Mouse (Mus musculus) layer of hippocampus, adult 11-12 months (tissue): ENCODE measurements around the gene Rasa4.
A peak's percentile ranks its signal among the peaks of the same experiment; 100 is the strongest.
"Not testable (repeated sequence)": the region's sequence is repeated elsewhere in the genome, so short reads cannot be mapped to it uniquely, and the experiment has no call there.

Experiments used
- DNase-seq: peaks from one replicate; pipeline ENCODE4 v3.0.0; 2022; ENCODE audit warnings: low spot score

Rasa4 gene

DNA sequence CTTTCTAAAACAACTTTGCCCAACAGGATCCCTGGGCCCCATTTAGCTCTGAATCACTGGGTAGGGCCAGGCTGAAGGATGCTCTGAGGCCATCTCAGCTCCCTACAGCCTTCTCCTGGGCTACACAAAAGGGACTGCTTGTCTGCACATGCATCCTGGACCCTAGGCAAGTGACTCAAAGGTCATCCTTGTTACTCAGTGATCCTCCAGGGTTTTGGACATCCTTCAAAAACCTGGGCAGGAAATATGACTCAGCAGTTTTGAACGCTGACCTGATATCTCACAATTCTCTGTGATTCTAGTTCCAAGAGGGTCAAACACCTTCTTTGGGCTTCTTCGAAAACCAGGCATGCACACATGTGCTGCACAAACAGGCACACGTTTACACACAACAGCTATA, 25.3 kb downstream of the Rasa4 start:
- no peak for DNase-seq

DNA sequence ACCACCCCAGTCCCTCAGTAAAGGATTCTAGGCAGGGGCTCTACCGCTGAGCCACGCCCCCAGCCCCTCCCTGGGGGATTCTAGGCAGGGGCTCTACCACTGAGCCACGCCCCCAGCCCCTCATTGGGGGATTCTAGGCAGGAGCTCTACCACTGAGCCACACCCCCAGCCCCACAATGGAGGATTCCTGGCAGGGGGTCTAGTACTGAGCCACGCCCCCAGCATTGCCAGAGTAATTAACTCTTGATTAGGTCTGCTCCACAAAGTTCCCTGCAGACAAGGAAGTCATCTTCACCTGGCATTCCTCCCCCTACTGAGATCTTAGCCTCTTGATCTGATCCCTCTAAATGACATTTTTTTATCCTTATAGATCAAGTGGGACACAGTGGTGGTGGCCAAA, 29.8 kb downstream of the Rasa4 start:
- DNase-seq: not testable (repeated sequence)

DNA sequence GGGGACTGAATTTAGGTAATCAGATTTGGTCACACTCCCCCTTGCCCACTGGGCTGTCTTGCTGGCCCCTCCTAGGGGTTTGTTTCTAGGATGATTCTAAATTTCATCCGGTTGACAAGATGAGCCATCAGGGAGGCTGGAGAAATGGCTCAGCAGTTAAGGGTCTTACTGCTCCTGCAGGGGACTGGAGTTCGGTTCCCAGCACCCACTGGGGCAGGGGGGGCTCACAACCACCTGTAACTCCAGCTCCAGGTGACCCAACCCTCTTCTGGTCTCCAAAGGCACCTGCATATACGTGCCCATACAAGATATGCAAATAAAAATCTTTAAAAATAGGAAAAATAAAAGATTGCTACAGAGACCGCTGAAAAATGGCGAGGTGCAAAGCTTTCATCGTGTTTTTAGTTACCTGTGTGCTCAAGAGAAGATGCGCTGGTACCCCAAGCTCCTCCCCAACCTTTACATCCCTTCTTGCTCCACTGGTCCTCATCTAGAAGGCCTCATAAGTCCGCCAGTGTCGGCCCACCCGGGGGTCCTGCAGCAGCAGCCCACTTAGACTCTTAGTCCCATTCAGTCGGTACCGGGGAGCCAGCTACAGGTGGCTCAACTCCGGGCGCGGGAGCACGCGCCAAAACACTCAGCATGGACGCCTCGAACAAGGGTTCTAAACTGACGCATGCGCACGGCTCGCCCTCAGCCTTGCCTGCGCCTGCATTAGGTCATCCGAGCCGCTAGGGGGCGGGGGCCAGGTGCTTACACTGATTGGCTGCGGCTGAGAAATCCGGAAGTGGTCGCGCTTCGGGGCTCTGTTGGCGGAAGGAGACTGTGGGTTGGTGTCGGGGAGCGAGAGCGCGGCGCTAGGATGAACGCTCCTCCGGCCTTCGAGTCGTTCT, 32.4 kb downstream of the Rasa4 start, which contains the start of gene Polr2j:
Gene Polr2j, plus strand, starts transcription at position 741 of the 893 bp plus-strand sequence.
- peak; percentile 97 for DNase-seq

DNA sequence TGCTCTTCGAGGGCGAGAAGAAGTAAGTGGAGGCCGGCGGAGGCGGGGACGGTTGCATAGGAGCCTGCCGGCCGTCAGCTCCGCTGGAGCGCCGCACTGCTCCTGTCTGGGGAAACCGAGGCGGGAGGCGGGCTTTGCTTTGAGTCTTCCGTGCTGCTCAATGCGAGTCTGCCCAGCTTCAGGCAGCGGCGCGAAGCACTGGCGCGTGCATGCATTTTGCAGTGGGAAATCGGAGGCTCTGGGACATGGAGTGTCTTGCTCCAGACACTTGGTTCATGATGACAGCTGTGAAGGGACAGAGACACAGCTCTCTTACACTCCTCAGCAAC, 33.0 kb downstream of the Rasa4 start:
- no peak for DNase-seq

DNA sequence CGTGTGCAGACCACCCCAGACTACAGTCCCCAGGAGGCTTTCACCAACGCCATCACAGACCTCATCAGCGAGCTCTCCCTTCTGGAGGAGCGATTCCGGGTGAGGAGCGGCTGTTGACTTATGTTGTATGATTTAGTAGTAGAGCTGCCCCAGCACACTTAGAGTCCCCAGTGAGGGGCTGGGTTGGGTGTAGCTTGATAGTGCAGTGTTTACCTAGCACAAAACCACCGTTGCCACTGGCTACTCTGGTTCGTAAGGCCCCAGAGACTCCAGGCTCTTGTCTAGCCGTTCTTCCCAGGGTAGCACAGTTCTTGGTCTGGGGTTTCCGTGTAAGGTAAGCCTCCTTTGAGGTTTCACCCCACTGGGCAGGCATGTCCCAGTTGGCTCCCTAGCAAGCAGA, 38.4 kb downstream of the Rasa4 start:
- DNase-seq: no peak

DNA sequence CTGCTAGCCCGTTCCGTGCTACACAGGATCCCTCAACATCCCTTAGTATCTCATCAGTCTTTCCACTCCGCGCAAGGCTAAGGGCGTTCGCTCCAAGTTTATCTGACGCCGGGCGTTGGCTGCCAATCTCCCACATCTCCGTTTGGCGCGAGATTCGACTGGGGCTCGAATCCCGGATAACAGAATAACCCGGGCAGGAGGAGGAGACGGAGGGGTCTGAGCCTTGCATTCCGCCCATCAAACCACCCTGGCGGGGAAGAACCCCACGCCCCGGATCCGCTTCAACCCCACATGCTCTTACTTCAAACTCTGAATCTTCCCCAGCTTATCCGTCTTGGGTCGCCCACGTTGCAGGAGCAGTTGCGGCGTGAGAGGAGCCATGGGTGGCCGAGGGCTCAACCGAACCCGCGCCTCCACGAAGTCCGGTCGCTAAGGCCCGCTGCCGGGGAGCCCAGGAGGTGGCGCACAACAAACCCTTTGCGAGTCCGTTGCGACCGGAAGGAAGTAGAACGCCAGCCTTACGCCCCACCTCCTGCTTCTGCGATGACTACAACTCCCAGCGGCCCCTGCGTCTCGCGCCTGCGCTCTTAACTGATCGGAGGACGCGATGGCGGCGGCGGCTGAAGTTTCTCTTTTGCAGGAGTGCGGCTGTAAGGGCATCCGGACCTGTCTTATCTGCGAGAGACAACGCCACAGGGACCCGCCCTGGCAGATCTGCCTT, 52.0 kb downstream of the Rasa4 start, which contains the start of the genes Lrwd1 and Alkbh4:
Gene Lrwd1, minus strand, starts transcription at position 504 of the 721 bp plus-strand sequence.
Gene Alkbh4, plus strand, starts transcription at position 576 of the 721 bp plus-strand sequence.
- peak; percentile 96 for DNase-seq

DNA sequence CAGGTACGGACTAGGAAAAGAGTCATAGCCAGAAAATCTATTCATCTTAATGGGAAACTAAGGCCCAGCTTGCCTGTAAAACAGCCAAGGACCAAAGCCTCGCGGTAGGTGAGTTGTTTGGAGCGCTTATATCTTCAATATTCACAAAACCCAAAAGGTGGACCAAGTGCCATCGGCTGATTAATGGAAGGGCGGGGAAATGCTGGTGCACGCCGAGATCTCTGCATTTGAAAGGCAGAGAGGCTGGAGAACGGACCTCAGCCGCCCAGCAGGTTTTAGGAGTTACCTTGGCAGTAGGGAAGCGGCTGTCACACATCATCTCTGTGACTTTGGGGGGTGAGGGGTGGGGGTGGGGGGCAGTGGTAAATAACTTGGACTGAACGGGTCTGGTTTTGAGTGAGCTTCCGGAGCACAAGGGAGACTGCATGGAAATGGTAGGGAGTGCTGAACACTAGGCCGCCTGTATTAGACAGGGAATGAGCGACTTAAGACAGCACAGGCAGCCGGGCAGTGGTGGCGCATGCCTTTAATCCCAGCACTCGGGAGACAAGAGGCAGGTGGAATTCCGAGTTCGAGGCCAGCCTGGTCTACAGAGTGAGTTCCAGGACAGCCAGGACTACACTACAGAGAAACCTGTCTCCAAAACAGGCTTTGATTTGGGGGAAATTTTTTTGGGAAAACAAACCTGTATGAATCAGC, 52.7 kb downstream of the Rasa4 start:
- DNase-seq: no peak

DNA sequence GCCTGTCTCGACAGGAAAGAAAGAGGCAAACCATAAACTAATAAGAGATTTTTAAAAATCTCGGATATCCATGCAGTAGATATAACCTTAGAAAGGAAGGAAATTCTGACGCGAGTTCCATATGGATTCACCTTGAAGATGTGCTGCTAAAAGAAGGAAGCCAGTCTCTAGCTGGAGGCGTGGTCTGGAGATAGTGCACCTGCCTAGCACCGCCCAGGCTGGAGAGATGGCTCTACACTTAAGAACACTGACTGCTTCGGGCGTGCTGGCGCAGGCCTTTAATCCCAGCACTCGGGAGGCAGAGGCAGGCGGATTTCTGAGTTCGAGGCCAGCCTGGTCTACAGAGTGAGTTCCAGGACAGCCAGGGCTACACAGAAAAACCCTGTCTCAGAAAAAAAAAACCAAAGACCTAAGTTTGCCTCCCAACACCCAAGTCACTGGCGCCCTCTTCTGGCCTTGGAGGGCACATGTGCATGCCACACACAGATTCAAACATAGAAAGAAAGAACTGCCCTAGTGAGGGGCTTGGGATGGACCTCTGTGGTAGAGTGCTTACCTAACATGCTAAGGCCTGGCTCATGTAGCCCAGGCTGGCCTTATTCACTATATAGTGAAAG, 54.0 kb downstream of the Rasa4 start:
- peak; percentile 36 for DNase-seq

DNA sequence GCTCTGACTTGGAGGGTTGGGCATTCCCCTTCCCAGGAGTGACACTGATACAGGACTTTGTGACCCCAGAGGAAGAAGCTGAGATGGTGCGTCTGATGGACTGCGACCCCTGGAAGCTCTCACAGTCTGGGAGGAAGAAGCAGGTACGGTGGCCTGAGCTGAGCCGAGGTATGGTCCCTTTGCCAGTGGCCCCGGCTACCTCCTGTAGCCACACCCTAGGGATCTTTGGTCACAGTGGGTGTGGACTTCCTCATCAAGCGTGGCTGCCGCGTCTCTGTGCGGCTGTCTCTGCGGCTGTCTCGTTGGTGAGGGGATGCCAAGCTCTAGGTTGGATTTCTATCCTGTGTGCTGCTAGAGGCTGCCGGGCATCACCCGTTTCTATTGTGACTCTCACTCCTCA, 55.7 kb downstream of the Rasa4 start:
- DNase-seq: no peak

DNA sequence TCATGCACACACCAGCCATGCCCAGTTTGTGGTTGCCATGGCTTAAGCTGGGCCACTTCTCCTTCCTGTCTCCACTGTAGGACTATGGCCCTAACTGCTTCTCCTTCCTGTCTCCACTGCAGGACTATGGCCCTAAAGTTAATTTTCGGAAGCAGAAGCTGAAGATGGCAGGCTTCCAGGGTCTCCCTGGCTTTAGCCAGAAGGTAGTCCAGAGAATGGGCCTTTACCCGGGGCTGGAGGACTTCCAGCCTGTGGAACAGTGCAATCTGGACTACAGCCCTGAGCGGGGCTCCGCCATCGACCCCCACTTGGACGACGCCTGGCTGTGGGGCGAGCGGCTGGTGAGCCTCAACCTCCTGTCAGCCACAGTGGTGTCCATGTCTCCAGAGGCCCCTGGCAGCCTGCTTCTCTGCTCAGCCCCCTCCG, 56.4 kb downstream of the Rasa4 start:
- DNase-seq: peak; percentile 44

DNA sequence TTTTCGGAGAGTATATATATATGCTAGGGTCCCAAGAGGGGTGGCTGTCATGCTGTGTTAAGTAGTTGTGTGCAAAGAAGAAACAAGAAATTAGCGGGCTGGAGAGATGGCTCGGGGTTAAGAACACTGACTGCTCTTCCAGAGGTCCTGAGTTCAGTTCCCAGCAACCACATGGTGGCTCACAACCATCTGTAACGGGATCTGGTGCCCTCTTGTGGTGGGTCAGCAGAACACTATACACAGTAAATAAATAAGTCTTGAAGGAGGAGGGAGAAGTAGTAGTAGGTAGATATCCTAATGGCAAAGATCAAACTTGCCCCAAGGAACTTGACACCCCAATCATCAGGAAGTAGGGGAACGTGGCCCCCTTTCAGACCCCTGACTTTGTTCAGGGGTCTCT, 59.0 kb downstream of the Rasa4 start:
- no peak for DNase-seq

DNA sequence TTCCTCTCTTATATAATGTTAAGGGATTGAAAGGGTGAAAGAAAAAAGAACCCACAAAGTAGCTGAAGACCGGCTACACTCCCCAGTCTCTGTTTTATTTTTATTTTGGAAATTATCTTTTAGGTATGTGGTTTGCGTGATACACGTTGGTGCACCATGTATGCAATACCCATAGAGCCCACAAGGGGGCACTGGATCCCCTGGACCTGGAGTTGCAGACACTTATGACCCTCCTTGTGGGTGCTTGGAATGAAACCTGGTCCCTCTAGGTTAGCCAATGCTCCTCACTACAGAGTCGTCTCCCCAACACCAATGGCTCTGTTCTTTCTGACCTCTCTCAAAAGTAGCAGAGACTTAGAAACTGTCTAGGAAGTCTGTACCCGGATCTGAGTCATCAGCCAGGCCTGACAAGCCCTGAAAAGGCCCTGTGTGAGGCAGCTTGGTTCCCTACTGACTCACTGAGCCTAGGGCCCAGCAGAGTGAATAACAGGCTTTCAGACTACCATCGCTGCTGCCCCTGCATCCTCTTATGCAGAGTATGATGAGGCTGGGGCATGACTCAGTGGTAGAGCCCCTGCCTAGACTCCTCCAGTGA, 59.5 kb downstream of the Rasa4 start:
- no peak for DNase-seq

DNA sequence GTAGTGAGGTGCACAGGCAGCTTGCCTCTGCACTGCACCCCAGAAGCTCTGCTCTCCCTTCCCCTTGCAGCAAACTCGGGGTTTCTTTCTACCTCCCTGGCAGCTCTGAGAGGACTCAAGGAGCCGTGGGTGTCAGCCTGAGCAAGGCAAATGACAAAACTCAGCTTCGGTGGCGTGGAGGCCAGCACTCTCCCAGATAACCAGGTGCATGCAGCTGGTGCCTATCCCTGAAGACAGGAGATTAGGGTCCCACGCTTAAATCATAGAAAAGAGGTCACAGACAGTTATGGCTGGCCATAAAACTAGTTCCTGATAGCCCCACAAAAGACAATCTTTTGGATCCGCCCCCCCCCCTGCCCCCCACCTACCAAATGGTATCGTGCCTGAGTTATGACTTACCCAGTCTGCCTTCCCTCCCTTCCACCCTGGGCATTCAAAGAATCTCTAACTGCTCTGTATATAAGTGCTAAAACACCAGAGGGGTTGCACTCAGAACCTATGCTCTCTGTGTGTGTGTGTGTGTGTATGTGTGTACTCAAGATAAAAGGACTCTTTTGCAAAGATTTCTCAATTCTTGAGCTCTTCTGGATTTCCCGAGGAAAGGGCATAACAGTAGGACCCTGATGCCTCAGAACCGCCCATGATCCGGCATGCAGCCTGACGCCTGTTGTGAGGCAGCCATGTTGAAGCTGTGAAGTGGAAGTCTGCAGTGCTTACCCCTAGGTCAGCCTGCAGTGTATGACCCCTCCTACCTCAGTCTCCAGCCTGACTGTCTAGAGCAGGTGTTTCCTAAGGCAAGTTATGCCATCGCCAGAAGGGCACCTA, 61.1 kb downstream of the Rasa4 start:
- no peak for DNase-seq

DNA sequence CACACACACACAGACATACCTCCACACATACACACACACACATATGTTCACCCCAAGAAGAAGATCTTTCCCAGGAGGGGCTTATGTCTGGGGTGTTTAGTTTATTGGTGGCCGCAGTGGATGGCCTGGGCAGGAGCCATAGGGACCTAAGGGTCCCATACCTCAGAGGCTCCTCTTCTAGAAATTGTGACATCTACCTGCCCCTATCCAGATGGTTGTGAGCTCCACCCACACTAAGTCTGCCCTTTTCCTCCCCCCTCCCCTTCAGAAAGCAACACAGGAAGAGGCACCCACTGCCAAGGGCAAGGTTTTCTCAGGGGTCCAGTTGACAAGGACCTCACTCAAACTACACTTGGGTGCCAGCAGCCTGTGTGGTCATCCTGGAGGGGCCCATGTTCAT, 63.2 kb downstream of the Rasa4 start:
- DNase-seq: no peak

DNA sequence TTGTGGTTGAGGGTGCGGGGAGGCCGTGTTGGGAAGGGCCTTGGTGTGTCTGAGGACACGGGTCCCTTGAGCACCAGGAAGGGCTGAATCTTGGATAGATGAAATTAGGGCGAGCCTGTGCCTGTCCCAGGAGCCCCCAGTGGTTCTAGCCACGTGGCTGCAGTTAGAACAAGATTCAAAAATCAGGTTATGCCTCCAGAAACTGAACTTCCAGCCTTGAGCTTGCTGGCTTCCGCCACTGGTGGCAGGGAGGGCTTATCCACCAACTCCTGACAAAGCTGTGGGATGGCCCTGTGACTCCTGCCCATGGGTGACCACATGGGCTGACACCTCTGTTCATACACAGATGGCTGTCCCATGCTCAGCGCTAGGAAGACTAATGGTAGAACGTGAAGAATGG, 64.0 kb downstream of the Rasa4 start:
- no peak for DNase-seq

DNA sequence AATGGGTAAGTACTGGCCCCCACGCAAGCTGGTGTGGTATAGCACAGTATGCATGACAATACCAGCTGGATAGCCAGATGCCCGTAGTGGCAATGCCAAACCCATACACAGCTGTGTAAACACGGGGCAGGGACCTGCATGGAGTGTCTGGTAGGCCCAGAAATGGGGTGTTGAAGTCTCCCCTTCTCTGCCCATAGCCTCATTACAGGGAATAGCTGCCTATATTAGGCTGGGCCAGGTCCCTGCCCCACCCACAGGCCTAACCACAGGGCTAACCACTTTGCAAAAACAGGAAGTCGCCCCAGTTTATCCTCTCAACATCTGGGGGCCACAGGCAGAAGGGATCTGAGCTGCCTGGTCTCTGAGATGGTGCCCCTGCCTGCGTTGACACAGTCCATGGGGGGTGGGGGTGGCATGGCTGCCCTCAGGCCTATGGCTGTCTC, 65.4 kb downstream of the Rasa4 start:
- DNase-seq: not testable (repeated sequence)

DNA sequence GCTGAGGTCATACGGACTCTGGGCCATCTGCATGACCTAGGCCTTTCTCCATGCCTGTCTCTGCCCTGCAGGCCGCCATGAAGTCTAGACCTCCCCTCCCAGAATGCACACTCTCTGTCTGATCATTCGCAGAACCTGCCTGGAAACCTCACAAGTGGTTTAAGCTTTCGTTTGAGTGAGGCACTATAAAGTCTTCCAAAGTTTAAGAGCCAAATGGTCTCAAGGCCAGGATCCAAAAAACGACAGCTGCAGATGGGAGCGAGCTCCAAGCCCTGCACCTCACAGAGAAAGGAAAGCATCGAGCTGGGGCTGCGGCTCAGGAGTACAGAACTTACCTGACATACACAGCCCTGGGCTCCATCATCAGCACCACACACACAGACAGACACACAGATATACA, 68.6 kb downstream of the Rasa4 start:
- DNase-seq: no peak

DNA sequence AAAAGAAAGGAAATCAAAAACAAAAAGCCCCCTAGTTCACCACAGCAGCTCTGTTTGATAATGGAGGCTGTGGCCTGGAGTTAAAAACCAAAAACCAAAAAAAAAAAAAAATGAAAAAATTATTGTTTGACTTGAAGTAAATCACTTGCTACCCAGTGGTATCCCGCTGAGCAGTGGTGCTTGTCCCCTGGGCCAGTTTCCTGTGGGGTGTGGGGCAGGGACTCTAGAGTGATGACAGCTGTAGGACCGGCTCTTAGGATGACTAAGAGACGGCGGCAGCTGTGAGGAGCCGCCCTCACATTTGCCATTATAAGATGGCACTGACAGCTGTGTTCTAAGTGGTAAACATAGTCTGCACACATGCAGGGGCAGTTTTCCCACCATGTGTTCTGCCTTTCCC, 71.7 kb downstream of the Rasa4 start:
- no peak for DNase-seq

DNA sequence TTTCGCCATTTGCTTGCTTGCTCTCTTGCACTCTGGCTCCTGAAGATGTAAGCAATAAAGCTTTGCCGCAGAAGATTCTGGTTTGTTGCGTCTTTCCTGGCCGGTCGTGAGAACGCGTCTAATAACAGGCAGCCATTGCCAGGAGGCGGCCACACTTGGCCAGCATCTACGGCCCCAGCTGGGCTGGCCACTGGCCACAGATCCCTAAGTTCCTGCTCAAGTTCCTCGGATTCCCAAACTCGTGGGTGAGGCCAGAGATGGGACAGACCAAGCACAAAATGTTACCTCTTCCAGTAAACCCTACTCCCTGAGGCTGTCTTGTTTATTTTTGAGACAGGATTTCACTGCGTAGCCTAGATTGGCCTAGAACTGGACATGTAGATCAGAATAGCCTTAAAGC, 76.4 kb downstream of the Rasa4 start:
- not testable (repeated sequence) for DNase-seq
